Mouse (Mus musculus): ENCODE measurements around the gene Cobl.

Cobl gene

GRCm38 (mm10) chr11:12384826-12385225 is 79.9 kb downstream of the Cobl start:
- DNase-seq (ENCODE audit: low spot score in 2 of 2): peak; percentile 34 to 45

- DNase-seq (ENCODE audit: low spot score in 2 of 2): no peak
Observed at GRCm38 (mm10) chr11:12382991-12383390, 81.8 kb downstream of the Cobl start.

- no peak for DNase-seq (ENCODE audit: low spot score in 2 of 2)
Observed at GRCm38 (mm10) chr11:12381096-12381495, 83.7 kb downstream of the Cobl start.

DNA sequence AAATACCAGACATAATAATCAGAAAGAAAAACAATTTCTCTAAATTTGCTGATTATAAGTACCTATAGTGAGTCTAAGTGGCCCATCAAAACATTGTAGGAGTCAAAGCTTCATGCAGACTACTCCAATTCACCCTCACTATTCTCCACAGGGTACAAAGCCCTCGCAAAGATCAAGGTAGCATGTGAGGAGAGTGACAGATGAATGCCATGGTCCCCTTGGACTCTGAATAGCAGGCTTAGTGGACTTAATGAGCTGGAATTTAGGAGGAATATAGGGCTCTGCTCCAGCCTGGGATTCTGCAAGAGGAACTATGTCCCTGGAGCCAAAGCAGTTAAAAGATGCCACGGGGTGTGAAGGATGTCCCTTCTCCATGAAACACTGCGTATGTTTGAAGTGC is 88.1 kb downstream of the Cobl start:
- DNase-seq (ENCODE audit: low spot score in 2 of 2): no peak

DNA sequence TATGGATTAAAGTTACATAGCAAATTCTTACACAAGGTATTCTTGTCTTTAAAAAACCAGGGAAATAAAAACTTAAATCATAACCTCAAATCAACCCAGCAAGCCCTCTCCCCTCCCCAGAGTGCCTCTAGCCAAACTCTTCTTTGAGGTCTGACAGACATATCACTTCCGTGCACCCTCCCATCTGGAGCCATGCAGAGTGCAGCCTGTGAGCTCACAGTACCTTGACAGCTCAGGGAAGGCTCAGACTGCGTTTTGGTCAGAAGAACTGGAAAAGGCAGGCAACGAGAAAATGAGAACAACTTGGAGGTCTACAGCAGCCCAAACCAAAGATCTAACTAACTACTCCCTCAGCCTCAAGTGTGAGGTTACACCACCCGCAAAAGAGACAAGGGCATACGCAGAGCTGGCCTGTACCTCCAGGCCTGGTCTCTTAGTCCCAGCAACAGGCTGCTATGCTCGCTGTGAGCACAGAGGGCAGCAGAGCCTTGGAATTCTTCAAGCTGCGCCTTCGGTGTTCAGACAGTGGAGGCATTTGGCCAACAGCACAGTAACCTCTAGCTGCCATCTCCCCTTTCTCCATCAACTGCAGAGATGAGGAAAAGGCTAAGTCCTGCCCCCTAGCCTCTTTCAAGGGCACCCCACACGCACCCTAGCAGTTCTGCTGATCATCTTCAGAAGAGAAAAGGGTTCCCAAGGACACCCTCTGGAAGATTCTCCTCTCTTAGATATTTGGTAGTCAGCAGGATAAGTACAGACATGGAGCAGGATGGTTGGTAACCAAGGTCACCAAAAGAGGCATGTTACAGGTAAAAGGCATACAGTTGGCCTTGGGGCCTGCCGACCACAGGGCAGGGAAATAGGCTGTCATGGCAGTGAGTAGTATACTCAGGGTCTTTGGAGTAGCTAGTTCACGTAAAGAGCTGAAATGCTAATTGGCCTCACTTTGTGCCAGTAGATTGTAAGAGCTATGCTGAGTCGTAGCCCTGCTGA is 91.4 kb downstream of the Cobl start:
- DNase-seq (ENCODE audit: low spot score in 2 of 2): peak; percentile 13 to 65

- no peak for DNase-seq (ENCODE audit: low spot score in 2 of 2)
Observed at GRCm38 (mm10) chr11:12370957-12371356, 93.8 kb downstream of the Cobl start.

- DNase-seq (ENCODE audit: low spot score in 2 of 2): no peak
Observed at GRCm38 (mm10) chr11:12367426-12368178, 97.2 kb downstream of the Cobl start.

GRCm38 (mm10) chr11:12359336-12360000 is 105.3 kb downstream of the Cobl start:
- DNase-seq (ENCODE audit: low spot score in 2 of 2): peak; percentile 68 to 73

DNA sequence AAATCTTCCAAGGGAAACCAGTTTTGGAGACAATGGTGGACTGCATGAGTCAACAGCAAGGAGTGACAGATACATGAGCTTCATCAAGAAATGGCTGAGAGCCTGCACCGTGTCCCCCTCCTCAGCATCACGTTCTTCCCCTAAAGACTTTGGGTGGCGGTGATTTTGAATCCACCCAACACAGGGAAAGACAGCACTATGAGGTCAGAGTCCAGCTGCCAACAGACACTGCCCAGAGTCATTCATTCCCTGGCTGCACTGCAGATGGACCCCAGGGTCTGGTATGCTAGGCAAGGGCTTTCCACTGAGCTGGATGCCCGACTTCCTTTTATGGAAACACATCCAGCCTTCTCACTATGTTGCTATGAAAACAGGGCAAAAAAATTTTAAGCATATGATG is 106.2 kb downstream of the Cobl start:
- no peak for DNase-seq (ENCODE audit: low spot score in 2 of 2)

GRCm38 (mm10) chr11:12355681-12356080 is 109.1 kb downstream of the Cobl start:
- peak; percentile 16 to 34 for DNase-seq (ENCODE audit: low spot score in 2 of 2)

DNA sequence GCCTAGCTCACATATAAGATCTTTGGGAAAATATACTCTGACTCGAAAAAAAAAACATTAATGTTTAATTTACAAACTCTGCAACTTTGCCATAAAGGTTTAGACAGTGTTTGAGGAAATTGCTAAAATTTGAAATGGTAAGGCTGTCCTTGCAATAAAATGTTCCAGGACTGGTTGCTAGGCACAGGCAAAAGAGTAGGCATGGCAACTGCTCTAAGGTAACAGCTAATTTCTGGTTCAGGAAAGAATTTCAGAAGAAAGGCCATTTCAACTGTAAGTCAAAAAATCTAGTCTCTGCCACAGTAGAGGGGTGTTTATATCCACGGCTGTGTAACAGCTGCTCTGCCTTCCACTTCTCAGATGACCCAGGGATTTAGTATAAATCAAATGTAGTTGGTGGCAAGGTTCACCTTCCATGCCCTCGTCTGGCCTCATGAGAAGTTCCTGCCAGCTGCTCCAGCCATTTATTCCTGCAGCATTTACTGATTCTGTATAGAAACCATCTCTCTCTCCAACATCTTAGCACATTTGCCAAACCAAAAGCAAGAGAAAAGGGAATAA is 113.7 kb downstream of the Cobl start:
- DNase-seq (ENCODE audit: low spot score in 2 of 2): no peak

GRCm38 (mm10) chr11:12350086-12350485 is 114.7 kb downstream of the Cobl start:
- DNase-seq (ENCODE audit: low spot score in 2 of 2): no peak

- no peak for DNase-seq (ENCODE audit: low spot score in 2 of 2)
Observed at GRCm38 (mm10) chr11:12346486-12346885, 118.3 kb downstream of the Cobl start.

DNA sequence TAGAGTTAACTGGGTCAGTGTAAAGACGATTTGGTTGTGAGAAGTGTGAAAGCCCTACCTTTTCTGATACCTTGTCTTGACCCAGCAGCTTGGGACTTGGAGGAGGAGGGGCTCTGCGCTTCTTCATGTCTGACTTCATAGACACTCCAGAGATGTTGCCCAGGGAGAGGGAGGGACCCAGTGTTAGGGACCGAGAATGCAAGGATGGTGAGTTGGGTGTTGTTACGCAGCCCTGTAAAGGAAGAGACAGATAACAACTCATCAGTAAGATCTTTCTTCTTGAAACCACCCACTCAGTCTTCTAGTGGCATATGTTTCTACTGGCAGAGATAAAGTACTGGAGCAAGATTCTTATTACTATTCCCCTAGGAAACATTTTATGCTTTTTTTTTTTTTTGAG is 121.1 kb downstream of the Cobl start:
- no peak for DNase-seq (ENCODE audit: low spot score in 2 of 2)

DNA sequence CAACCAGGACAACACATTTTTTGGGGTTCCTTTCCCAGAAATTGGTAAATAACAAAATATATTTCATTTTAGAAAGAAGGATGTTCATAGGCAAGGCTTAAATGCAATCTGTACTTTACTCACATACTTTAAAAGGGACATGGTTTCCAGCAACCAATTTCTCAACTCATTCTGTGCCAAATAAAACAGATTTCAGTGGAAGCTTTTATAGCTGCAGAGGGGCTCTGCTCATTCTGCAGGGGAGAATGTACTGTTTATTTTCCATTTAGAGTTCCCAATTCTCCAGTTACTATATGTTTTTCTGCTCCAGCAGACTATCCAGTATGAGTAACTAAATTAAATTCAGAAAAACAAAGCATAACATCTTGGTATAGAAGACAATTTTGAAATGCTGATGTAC is 124.1 kb downstream of the Cobl start:
- DNase-seq (ENCODE audit: low spot score in 2 of 2): no peak

DNA sequence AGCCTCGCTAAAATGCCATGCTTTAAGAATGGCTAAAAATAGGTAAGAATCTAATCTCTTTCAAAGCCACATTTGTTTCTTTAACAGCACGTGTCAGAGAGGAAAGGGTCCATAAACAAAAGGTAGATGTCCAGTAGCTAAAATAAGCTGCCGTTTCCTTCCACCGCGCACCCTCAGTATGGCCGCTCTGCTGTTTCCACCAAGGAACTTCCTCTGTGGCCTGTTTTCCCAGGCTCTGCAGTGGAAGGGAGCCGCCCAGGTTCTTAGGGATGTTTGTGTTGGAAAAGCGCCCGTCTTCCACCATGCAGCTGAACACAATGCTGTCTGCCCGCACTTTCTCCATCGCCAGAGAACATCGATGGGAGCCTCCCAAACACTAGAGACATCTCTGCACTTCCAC is 128.6 kb downstream of the Cobl start:
- DNase-seq (ENCODE audit: low spot score in 2 of 2): peak; percentile 86 to 91

GRCm38 (mm10) chr11:12331997-12332396 is 132.8 kb downstream of the Cobl start:
- DNase-seq (ENCODE audit: low spot score in 2 of 2): peak in 1 of 2 experiments; percentile 17

- DNase-seq (ENCODE audit: low spot score in 2 of 2): peak; percentile 29 to 32
Observed at GRCm38 (mm10) chr11:12321445-12321844, 143.3 kb downstream of the Cobl start.

DNA sequence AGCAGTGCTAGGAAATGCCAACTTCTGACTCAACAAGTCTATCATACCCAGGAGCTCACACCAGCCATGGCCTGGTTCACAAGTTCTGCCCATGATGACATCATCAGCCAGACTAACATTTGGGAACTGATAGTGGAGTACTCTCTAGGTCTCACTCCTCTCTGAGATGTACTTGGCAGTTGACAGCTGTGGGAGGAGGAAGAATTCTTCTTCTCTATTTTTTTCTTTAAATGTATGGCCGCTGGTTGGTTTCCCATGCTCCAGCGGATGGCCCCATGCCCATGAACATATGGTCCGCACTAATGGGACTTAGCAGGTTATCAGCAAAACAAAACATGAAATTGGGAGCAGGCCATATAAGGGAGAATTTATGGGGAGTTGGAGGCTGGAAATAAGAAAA is 145.4 kb downstream of the Cobl start:
- DNase-seq (ENCODE audit: low spot score in 2 of 2): no peak

GRCm38 (mm10) chr11:12315670-12316069 is 149.1 kb downstream of the Cobl start:
- DNase-seq (ENCODE audit: low spot score in 2 of 2): peak; percentile 37 to 39

DNA sequence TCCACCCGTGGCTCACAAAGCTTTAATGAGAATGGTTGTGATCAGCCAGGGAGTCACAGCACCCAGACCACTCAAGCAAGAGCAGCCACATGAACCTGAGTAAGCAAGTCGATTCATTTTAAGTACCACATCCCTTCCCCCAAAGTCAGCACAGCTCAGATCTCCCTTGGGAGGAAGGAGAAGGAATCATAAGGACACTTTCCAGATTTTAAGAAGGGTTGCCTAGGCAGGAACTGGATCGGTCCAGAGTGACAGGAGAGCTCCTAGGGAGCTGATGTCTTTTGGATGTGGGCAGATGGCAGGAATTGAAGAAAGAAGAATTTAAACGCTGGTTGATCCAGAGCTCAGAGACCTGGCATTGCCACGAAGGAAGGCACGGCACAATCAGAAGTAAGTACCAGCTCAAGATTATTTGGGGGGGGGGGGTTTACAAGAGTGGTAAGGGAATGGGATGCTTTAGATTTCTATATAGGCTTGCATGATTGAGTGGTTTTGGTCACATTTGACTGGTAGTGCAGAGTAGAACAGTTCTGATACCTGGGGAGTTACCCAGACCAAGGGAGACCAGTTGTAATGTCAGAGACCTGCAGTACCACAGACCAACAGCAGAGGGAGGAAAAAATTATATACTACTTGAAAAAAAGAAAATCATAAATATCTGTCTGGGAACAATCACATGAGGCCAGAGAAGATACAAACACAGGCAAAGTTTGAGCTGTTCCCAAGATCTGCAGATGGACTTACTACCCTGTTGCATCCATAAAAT is 150.3 kb downstream of the Cobl start:
- DNase-seq (ENCODE audit: low spot score in 2 of 2): peak; percentile 46 to 49
